Mouse (Mus musculus) left cerebral cortex, adult 8-10 months (tissue): ENCODE data around the gene Defb36. TPM values are rescaled to one million over a fixed set of nuclear protein-coding genes. Genes with fewer than 3 reads are reported as not detected.

Source experiments
- DNase-seq, 2 experiments: peaks; one replicate each; pipeline ENCODE4 v3.0.0; 2022; ENCODE audit warnings: low spot score in 2 of 2
- total RNA-seq, 4 experiments: library from RNA; stranded (reverse); gene quantifications; 2 replicates each; pipeline ENCODE4 v1.2.4; 2022

Gene Defb36
- not detected for total RNA-seq

DNA sequence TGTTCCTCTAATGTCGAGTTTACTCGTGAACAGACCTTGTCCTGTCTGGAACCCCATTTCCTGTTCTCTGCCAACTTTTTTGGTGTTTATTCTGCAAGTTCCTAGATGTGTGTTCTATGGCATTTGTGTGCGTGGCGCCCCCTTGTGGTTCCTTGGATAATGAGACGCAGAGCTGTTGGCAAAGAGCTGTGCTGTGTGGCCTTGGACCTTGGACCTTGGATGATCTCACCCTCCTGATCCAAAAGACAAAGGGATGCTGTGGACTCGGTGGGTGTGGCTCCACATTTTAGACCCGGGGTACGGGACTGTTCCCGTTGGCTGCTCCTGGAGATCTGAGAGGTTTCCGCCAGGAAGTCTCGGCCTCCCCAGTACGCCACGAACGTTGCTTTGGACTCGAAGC is at the start of gene Defb36:
Gene Defb36, plus strand, starts transcription at position 271 of the 400 bp plus-strand sequence.
- no peak for DNase-seq

DNA sequence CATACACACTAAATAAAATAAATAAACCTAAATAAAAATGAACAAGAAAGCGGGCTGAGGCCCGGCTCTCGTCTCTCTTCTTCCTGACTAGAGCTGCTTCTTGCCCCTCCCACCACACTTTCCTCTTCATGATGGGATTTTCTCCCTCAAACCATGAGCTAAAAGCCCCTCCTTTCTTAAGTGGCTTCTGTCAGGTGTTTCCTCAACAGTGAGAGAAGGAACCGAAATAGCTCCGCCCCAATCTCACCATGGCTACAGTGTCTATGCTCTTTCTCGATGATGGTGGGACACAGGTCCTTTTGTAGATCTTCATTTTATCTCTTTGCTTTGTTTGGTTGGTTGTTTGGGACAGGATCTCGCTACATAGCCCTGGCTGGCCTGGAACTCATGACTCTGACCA is 47.5 kb upstream of the Defb36 start:
- no peak for DNase-seq

DNA sequence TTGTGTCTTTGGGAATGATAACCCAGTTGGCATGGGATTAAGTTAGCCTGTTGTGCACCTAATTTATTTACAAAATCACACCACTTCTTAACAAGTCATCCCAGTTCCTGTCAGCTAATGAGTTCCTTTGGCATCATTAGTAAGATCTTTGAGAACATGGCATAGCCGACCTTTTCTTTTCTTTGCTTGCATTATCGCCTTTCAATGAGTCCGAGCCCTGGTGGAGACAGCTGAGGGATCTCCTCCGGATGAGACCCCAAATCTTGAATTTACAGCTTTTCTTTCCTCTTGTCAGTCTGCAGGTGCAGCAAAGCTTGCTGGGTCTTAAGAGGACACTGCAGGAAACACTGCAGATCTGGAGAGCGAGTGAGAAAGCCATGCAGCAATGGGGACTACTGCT is 35.1 kb upstream of the Defb36 start, which contains the start of gene Gm17416:
Gene Gm17416, plus strand, starts transcription at position 301 of the 400 bp plus-strand sequence.
- no peak for DNase-seq

DNA sequence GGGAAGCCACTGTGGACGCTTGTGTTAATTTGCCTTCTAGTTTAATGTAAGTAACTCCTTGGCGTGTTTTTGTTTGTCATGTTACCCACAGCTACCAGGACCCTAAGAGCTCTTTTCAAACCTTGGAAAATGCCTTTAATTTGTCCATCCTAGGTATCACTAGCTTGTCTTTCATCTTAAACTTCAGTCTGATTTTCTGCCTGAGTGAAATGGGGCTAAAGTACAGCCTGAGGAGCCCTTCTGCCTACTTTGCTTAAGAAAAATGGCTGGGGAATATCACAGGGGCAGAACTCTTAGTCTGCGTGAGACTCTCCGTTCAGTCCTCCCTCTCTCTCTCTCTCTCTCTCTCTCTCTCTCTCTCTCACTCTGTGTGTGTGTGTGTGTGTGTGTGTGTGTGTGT is 34.2 kb upstream of the Defb36 start:
- no peak for DNase-seq

DNA sequence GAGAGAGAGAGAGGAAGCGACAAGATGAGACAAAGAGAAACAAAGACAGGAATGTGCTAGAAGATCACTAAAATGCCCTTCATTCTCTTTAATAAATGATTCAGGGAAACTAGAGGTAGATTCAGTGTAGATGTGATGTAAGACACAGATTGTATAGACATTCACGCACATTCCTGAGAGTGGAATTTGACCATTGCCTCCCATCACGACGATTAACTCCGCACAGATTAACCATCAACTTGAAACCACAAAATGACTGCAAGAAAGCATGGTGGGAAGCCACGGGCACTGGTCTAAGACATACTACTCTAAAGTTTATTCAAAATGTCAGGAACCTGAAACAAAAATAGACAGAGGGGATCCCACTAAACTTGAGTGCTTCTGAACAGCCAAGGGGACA is 33.8 kb upstream of the Defb36 start:
- no peak for DNase-seq

DNA sequence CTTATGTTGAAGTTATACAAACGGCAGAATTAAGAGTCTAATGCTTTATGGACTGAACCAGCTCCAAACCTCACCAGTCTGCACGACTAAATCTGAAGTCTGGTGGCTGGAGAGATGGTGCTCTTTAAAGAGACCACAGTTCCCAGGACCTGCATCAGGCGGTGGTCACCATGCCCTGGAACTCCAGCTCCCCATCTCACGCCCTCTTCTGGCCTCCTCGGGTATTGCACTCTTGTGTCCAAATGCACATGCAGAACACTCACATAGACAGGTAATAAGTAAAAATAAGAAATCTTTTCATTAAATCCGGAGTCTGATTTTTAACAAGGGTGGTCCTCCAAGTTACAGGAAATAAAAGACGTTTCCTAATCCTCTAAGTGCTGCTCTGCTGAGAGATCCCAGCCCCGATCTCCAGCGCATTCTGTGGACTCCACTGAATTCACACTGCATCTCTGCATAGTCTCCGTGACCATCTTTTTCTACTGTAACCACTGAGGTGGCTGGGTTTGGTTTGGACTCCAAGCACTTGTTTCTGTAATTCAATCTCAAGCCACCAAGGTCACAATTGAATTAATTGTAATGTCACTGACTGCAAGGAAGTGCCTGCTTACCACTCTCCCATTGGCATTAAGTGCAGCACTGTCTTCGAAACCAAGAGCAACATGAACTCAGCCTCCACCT is 31.9 kb upstream of the Defb36 start, which contains the start of gene Defb21:
Gene Defb21, plus strand, starts transcription at position 631 of the 681 bp plus-strand sequence.
- no peak for DNase-seq

DNA sequence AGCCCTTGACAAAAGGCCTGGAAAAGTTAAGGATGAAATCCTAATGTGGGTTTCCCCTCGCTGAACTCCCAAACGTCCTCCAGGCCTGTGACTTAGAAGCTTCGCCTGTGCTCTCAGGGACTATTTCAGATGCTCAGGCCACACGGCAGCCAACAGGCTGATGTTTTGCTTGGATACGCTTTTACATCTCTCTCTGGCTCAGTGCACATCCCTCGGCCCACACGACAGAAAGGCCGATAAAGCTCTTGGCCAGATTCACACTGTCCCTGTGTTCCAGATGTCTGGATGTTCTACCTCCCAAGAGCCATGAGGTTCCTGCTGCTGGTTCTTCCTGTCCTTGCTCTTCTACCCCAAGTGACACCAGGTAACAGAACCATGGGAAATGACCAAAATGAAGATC is 30.6 kb upstream of the Defb36 start:
- no peak for DNase-seq

DNA sequence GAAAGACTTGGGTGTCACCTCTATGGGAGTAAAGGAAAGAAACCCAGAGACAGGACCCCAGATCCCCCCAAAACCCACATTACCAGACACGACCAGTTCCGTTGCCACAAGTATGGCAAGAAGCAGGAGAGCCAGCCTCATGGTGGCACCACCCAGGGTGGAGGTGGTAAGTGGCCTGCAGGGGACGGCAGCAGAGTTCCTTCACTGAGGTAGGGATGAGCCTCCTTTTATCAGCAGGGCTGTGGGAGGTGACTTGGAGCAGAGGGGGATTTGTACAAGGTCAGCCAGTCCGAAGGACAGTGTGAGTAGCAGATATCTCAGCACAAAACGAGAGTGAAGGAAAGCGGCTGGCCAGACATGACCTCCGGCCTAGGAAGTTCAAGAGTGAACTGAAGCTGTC is 24.0 kb upstream of the Defb36 start, which contains the start of gene Defb19:
Gene Defb19, minus strand, starts transcription at position 206 of the 400 bp plus-strand sequence.
- no peak for DNase-seq

DNA sequence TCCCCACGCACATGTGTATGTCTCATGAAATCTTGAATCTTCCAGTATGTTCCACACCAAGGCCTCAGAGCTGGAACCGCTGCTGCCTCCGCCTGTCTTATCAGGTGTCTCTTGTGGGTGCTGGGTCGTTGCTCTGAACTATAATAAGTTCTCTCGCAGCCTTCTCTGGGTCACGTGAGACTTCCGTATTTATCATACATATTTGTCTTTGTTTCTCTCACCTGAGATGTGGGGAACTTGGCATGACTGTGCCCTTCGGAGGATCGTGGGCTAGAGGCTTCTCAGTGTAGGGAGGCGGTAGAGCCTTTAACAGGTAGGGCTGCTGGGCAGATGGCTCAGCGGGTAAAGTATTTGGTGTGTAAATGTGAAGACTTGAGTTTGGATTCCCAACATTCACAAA is 23.5 kb upstream of the Defb36 start:
- no peak for DNase-seq

DNA sequence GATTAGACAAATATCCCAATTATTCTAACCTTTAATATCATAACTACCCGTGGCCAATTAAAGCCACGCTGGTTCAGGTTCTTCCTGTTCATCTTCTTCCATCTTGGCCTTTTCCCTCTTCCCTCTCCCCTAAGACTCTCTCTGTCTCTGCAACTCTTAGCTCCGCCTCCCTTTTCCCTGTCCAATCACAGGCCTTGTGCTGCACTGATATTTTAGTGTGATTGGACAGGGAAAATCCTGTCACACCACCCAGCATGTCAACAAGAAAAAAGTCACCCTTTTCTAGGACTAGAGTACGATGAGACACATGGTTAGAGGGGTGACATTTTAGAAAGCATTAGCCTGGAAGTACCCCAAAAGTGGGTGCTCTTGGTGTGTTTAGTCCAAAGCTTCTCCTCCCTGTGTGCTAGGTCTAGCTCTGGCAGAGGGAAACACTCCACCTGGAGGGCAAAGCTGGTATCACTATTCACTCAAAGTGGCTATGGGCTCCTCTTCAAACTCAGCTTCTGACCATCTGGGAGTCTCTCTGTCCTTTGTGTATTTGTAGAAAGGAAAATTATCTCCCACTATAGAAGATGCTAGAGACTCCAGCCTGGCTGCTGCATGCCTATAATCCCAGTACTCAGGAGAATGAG is 17.1 kb upstream of the Defb36 start:
- no peak for DNase-seq

DNA sequence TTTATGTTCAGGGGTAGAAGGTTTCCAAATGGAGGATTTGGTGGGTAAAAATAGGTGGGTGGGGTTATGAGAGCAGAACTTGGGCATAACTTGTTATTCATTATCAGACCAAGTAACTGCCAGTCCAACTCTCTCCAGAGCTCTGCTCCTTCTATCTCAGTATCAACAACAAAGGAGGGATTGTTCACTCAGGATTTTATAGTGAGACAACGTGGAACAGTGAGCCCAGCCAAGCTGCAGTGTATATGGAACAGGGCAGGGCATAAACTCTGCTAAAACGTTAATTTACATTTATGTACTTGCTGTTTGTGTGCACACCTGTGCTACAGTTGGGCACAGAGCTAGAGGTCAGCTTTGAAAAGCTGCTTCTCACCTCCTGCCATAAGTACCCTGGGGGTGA is 15.7 kb upstream of the Defb36 start:
- DNase-seq: no peak

DNA sequence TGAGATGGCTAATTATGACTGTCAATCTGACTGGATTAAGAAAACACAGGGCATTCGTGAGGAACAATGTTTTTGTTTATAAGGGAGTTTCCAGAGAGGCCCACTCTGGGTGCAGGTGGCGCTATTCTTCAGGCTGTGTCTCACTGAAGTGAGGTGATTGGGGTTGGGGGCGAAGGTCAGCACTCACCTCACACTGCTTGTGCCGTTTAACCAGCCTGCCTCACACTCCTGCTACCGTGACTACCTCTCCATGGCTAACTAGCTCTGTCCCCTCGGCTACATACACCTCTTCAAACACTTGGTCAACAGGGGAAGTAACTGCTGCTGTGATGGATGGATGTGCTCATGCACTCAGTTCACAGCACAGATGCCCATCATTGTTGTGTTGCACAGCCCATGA is 15.1 kb upstream of the Defb36 start:
- DNase-seq: no peak

DNA sequence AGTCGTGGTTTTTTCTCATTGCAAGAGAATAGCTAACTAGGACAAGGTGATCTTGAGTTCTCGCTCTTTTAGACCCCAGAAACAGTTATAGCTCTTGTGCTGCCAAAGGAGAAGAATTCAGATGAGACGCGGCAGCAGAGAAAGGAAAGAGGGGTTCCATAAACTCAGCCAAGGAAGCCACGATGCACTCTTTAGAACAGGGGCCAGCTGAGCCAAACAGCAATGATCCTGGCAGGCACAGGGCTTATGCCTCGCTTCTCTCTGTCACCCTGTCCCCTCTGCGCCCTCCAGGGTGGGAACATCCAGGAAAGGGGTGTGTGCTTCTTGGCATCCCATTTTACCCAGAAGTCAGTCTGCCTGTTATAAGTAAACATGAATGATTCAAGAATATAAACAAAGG is 4.8 kb upstream of the Defb36 start, which contains the start of gene Defb45:
Gene Defb45, minus strand, starts transcription at position 101 of the 400 bp plus-strand sequence.
- DNase-seq: no peak

DNA sequence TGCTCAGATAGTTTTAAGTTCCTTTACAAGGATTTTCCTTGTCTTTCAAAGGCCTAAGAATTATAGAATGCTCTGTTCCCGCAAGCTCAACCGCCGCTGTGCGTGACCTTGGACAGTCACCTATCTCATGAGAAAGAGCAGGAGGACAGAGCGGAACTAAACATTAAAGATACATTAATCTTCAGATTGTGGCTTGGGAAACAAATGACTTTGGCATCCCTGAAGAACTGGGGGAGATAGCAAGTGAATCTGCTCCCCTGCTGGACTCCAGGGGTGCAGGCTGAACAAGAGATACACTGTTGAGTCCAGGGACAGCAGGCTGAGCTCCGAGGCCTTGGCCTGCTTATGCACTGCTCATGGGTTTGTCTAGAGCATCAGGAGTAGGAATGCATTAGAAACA is 4.1 kb upstream of the Defb36 start:
- no peak for DNase-seq

DNA sequence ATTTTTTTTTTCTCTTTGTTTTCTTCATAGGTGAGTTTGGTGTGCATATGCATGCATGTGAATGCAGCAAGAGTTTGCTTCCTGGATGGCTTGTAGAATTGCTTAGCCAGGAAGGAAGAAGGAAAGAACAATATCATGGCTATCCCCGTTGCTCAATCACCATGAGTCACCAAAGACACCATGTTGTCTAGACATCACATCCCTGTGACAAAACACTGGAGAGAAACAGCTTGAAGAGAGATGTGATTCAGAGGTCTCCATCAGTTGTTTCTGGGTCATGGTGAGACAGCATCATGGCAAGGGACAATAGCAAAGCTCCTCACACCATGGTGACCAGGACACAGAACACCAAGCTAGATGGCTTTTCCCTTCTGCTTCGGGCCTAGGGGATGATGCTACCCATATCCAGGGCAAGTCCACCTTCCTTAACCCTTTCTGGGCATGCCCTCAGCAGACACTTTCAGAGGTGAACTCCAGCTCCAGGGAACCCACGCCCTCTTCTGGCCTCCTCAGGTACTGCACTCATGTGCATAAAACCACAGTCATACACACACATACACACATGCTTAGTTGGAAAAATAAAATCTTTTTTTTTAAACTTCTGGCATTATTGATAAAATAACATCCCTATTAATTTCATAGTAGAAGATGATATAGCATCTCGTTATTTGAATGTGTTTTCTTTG is 2.7 kb upstream of the Defb36 start:
- no peak for DNase-seq

DNA sequence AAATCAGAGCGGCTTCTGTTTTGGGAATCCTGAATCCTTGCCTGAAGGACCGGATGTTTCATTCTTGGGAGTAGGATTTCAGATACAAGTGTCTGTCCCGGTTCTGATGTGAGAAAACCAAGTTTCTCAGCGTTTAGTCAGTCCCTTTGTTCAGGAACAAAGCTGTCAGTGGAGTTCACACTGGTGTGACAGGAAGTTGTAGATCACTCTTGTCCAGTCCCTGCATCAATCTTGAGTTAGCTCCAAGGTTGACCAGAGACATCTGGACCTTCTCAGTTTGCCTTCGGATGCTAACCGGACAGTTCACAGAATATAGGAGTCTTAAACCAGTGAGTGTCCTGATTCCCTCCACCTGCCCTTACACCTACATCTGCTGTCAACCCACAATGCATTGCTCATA is 3.6 kb downstream of the Defb36 start:
- no peak for DNase-seq

DNA sequence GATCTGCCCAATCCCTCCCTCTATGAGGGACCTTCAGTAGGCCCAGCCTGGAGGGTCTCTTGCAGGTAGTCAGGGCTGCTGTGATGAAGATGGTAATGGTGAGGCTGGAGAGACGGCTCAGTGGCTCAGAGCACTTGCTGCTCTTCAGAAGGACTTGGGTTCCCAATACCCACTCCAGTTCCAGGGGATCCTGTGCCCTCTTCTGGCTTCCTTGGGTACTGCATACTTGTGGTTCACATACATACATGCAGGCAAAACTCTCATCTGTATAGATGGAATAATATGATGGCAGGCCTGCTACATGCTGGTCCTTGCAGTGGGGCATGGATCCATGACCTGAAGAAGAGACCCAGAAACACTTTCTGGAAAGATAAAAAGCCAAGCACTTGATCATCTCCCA is 4.6 kb downstream of the Defb36 start:
- DNase-seq: no peak

DNA sequence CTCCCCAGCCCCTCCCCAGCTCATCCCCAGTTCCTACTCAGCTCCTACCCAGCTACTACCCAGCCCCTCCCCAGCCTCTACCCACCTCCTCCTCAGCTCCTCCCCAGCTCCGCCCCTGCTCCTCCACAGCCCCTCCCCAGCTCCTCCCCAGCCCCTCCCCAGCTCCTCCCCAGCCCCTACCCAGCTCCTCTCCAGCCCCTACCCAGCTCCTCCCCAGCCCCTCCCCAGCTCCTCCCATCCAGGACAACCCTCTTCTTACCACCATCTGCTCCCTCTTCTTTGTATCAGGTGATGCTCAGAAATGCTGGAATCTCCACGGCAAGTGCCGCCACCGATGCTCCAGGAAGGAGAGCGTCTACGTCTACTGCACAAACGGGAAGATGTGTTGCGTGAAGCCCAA is 8.1 kb downstream of the Defb36 start:
- DNase-seq: no peak

DNA sequence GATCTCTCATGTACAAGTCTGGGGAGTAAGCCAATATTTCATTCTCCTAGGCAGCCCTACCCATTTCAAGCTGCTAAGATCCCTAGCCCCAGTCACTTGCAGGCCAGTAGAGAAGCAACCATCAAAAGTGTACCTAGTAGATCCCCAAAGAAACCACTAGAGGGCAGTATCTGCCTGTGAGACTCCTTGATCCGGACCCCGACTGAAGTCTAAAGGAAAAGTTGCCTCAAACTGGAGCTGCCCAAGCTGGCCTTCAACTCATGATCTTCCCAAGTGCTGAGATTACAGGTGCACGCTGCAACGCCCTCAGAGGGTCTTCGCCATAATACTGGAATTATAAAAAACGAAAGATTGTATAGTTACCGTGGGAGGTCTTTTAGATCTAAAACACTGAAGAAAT is 11.4 kb downstream of the Defb36 start:
- peak in 1 of 2 experiments; percentile 25 for DNase-seq

DNA sequence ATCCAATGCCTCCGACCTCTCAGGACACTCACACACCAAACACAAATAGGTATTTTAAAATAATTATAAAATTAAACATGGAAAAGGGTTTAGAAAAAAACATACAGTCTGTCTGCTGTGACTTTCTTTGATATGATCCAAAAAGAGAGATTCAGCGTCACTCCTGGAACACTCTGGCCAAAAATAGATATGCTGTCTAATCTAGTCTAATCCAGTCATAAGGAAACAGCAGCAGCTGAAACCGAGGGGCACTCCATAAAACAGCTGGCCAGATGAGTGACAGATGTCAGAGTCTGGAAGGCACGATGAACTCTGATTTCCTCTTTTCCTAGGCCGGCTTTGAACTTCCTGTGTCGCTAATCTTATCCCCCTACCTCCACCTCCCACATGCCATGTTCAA is 12.3 kb downstream of the Defb36 start:
- DNase-seq: no peak

DNA sequence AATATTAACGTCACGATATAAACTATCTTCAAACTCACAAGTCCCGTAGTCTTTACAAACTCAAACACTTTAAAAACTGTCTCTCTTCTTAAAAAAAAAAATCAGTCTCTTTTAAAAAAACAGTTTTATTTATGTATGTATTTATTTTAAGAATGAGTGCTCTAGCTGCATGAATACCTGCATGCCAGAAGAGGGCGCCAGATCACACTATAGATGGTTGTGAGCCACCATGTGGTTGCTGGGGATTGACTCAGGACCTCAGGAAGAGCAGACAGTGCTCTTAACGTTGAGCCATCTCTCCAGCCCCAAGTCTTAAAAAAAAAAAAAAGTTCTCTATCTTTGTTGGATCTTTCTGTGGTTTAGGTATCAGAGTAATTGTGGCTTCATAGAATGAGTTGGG is 13.2 kb downstream of the Defb36 start:
- DNase-seq: no peak

DNA sequence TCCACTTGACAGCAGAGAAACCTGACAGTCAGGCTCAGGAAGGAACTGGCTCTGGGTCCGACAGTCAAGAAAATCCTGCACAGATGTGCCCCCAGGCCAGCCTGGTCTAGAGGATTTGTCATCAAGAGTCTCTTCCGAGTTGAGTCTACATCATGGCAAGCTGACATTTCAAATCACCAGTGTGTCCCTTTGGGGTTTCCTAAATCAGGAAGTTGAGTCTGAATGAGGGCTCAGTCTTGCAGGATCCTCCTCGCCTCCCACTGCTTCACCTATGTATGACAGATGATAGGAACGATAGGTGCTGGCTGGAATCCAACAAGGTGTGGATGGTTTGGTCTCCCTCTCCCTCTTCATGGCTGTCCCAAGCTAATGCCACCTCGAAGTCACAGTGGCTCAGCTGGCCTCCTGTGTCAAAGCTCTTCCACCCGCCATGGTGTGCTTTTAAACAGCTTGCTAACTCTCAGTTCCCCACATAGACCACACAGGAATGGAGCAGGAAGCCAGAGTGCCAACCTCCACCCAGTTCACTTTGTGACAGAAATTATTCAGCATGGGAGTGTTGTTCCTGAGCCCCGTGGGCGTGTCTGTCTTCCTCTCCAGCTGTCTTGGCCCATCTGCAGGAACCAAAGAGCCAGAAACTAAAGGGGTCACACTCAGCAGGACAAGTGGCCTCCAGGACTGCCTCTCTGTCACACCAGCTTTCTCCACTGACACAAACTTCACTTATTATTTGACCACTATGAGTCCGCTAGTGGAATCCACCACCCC is 16.4 kb downstream of the Defb36 start:
- DNase-seq: no peak
